Mouse (Mus musculus): ENCODE data around the gene Rgs9. TPM values are rescaled to one million over a fixed set of nuclear protein-coding genes. Genes with fewer than 3 reads are reported as not detected.

Rgs9 gene
- polyA plus RNA-seq, 1 experiment from 2014 or later, result 1.6 TPM

- no peaks in the 10 kb centered on the region for H3K27me3 ChIP-seq (ENCODE audit: low read depth, poor library complexity, severe bottlenecking)
- peaks cover 16% of the 10 kb centered on the region; the same call in 1 of the 2 replicates for H3K4me1 ChIP-seq
- H3K4me3 ChIP-seq, result no peak overlapping the region
- H3K9me3 ChIP-seq (replicated peaks), result no peaks in the 10 kb centered on the region
- WGBS, result 77% methylated on average over 4 of the region's 4 CpGs
- no peaks in the 10 kb centered on the region for H3K36me3 ChIP-seq
- H3K27ac ChIP-seq (replicated peaks), result no peak overlapping the region
- DNase-seq (ENCODE audit: low spot score), result no peak
Observed at GRCm38 (mm10) chr11:109255022-109255421, 42.9 kb downstream of the Rgs9 start.

- Histone ChIP-seq H3K36me3 (no peaks in the 10 kb centered on the region), H3K4me3 (no peak overlapping the region), H3K4me1 (peaks cover 9% of the 10 kb centered on the region; the same call in 1 of the 2 replicates), H3K27ac (replicated peaks) (no peak overlapping the region), H3K9me3 (replicated peaks) (no peaks in the 10 kb centered on the region), H3K27me3 (ENCODE audit: low read depth, poor library complexity, severe bottlenecking) (no peaks in the 10 kb centered on the region)
- 65% methylated on average over 5 of the region's 5 CpGs for WGBS
- DNase-seq (ENCODE audit: low spot score), result no peak
Observed at GRCm38 (mm10) chr11:109252483-109252882, 45.4 kb downstream of the Rgs9 start.

GRCm38 (mm10) chr11:109250566-109250965, 47.4 kb downstream of the Rgs9 start:
- no peaks in the 10 kb centered on the region for H3K9me3 ChIP-seq (replicated peaks)
- no peak for DNase-seq (ENCODE audit: low spot score)
- peaks cover 6% of the 10 kb centered on the region for H3K27me3 ChIP-seq (ENCODE audit: low read depth, poor library complexity, severe bottlenecking)
- 88% methylated on average over 4 of the region's 4 CpGs for WGBS
- no peak overlapping the region for H3K27ac ChIP-seq (replicated peaks)
- H3K4me3 ChIP-seq, result no peak overlapping the region
- no peaks in the 10 kb centered on the region for H3K36me3 ChIP-seq
- peaks cover 9% of the 10 kb centered on the region; the same call in 1 of the 2 replicates for H3K4me1 ChIP-seq

GRCm38 (mm10) chr11:109246920-109247319, 51.0 kb downstream of the Rgs9 start:
- H3K4me3 ChIP-seq, result no peak overlapping the region
- no peaks in the 10 kb centered on the region for H3K9me3 ChIP-seq (replicated peaks)
- no peak overlapping the region for H3K27ac ChIP-seq (replicated peaks)
- 0 out of 2 replicates have a peak, but pooled peaks cover 3% of the 10 kb centered on the region for H3K4me1 ChIP-seq
- H3K27me3 ChIP-seq (ENCODE audit: low read depth, poor library complexity, severe bottlenecking), result peaks cover 15% of the 10 kb centered on the region
- 82% methylated on average over 3 of the region's 3 CpGs for WGBS
- no peak for DNase-seq (ENCODE audit: low spot score)
- H3K36me3 ChIP-seq, result no peaks in the 10 kb centered on the region

- Histone ChIP-seq H3K4me3 (peak overlapping the region; percentile 38), H3K27ac (replicated peaks) (no peak overlapping the region), H3K4me1 (0 out of 2 replicates have a peak, but pooled peaks cover 3% of the 10 kb centered on the region), H3K27me3 (ENCODE audit: low read depth, poor library complexity, severe bottlenecking) (peaks cover 15% of the 10 kb centered on the region), H3K36me3 (no peaks in the 10 kb centered on the region), H3K9me3 (replicated peaks) (no peaks in the 10 kb centered on the region)
- WGBS, result 33% methylated on average over 23 of the region's 23 CpGs
- peak; percentile 52 for DNase-seq (ENCODE audit: low spot score)
Observed at GRCm38 (mm10) chr11:109244635-109245360, 53.1 kb downstream of the Rgs9 start.

- Histone ChIP-seq H3K4me1 (0 out of 2 replicates have a peak, but pooled peaks cover 3% of the 10 kb centered on the region), H3K27me3 (ENCODE audit: low read depth, poor library complexity, severe bottlenecking) (peaks cover 4% of the 10 kb centered on the region; the same call in 1 of the 2 replicates), H3K4me3 (no peak overlapping the region), H3K27ac (replicated peaks) (no peak overlapping the region), H3K9me3 (replicated peaks) (no peaks in the 10 kb centered on the region), H3K36me3 (no peaks in the 10 kb centered on the region)
- no peak for DNase-seq (ENCODE audit: low spot score)
- WGBS, result 85% methylated on average over 4 of the region's 4 CpGs
Observed at GRCm38 (mm10) chr11:109240126-109240525, 57.8 kb downstream of the Rgs9 start.

GRCm38 (mm10) chr11:109238671-109239070, 59.3 kb downstream of the Rgs9 start:
- Histone ChIP-seq H3K4me1 (no peaks in the 10 kb centered on the region), H3K9me3 (replicated peaks) (no peaks in the 10 kb centered on the region), H3K27ac (replicated peaks) (no peak overlapping the region), H3K36me3 (no peaks in the 10 kb centered on the region), H3K27me3 (ENCODE audit: low read depth, poor library complexity, severe bottlenecking) (no peaks in the 10 kb centered on the region), H3K4me3 (no peak overlapping the region)
- WGBS, result 86% methylated on average over 6 of the region's 6 CpGs
- no peak for DNase-seq (ENCODE audit: low spot score)

- no peaks in the 10 kb centered on the region for H3K9me3 ChIP-seq (replicated peaks)
- 68% methylated on average over 8 of the region's 8 CpGs for WGBS
- no peak overlapping the region for H3K27ac ChIP-seq (replicated peaks)
- no peaks in the 10 kb centered on the region for H3K27me3 ChIP-seq (ENCODE audit: low read depth, poor library complexity, severe bottlenecking)
- DNase-seq (ENCODE audit: low spot score), result no peak
- H3K36me3 ChIP-seq, result no peaks in the 10 kb centered on the region
- no peak overlapping the region for H3K4me3 ChIP-seq
- no peaks in the 10 kb centered on the region for H3K4me1 ChIP-seq
Observed at GRCm38 (mm10) chr11:109237796-109238195, 60.1 kb downstream of the Rgs9 start.

- WGBS, result 85% methylated on average over 3 of the region's 3 CpGs
- no peaks in the 10 kb centered on the region for H3K27me3 ChIP-seq (ENCODE audit: low read depth, poor library complexity, severe bottlenecking)
- no peaks in the 10 kb centered on the region for H3K36me3 ChIP-seq
- no peak overlapping the region for H3K27ac ChIP-seq (replicated peaks)
- H3K9me3 ChIP-seq (replicated peaks), result no peaks in the 10 kb centered on the region
- no peak for DNase-seq (ENCODE audit: low spot score)
- H3K4me1 ChIP-seq, result no peaks in the 10 kb centered on the region
- no peak overlapping the region for H3K4me3 ChIP-seq
Observed at GRCm38 (mm10) chr11:109233627-109234026, 64.3 kb downstream of the Rgs9 start.

GRCm38 (mm10) chr11:109232811-109233210, 65.1 kb downstream of the Rgs9 start:
- DNase-seq (ENCODE audit: low spot score), result no peak
- no peak overlapping the region for H3K27ac ChIP-seq (replicated peaks)
- no peaks in the 10 kb centered on the region for H3K27me3 ChIP-seq (ENCODE audit: low read depth, poor library complexity, severe bottlenecking)
- no peaks in the 10 kb centered on the region for H3K36me3 ChIP-seq
- H3K9me3 ChIP-seq (replicated peaks), result no peaks in the 10 kb centered on the region
- no peaks in the 10 kb centered on the region for H3K4me1 ChIP-seq
- no peak overlapping the region for H3K4me3 ChIP-seq
- 77% methylated on average over 6 of the region's 6 CpGs for WGBS

- H3K9me3 ChIP-seq (replicated peaks), result no peaks in the 10 kb centered on the region
- H3K27ac ChIP-seq (replicated peaks), result no peak overlapping the region
- H3K36me3 ChIP-seq, result no peaks in the 10 kb centered on the region
- no peak overlapping the region for H3K4me3 ChIP-seq
- WGBS, result 86% methylated on average over 12 of the region's 12 CpGs
- no peak for DNase-seq (ENCODE audit: low spot score)
- H3K4me1 ChIP-seq, result no peaks in the 10 kb centered on the region; the same call in 1 of the 2 replicates
- H3K27me3 ChIP-seq (ENCODE audit: low read depth, poor library complexity, severe bottlenecking), result no peaks in the 10 kb centered on the region
Observed at GRCm38 (mm10) chr11:109227139-109227538, 70.8 kb downstream of the Rgs9 start.

GRCm38 (mm10) chr11:109221209-109222007, 76.5 kb downstream of the Rgs9 start:
- Histone ChIP-seq H3K9me3 (replicated peaks) (no peaks in the 10 kb centered on the region), H3K4me3 (no peak overlapping the region), H3K27me3 (ENCODE audit: low read depth, poor library complexity, severe bottlenecking) (peaks cover 13% of the 10 kb centered on the region; the same call in 1 of the 2 replicates), H3K36me3 (no peaks in the 10 kb centered on the region), H3K27ac (replicated peaks) (peak overlapping the region; percentile 15; the same call in 1 of the 2 replicates), H3K4me1 (peaks cover 40% of the 10 kb centered on the region)
- peak; percentile 29 for DNase-seq (ENCODE audit: low spot score)
- 48% methylated on average over 4 of the region's 4 CpGs for WGBS
